Comparison of ENCODE assay signal across 13 mouse cellular contexts in genomic region chr12:5599426-5599825, GRCm38 (mm10).
"Had no signal": no experiment of that assay in that cellular context is flagged by ENCODE, and none has a peak within 500 bp of the region (broad histone marks: within the 10 kb centered on the region; RNA-seq: fewer than 3 reads in every experiment).

No protein-coding gene starts in this region.

- H3K4me3 ChIP-seq: layer of hippocampus, adult 2 months; limb, embryonic 13.5 days; liver, embryonic 15.5 days; midbrain, embryonic 13.5 days; neural tube, embryonic 15.5 days had no signal

- H3K36me3 ChIP-seq: limb, embryonic 13.5 days; liver, embryonic 15.5 days; midbrain, embryonic 13.5 days; neural tube, embryonic 15.5 days had no signal

- H3K27ac ChIP-seq: layer of hippocampus, adult 2 months; limb, embryonic 13.5 days; liver, embryonic 15.5 days; midbrain, embryonic 13.5 days; neural tube, embryonic 15.5 days had no signal

- H3K27me3 ChIP-seq: limb, embryonic 13.5 days; liver, embryonic 15.5 days; midbrain, embryonic 13.5 days; neural tube, embryonic 15.5 days had no signal

- DNase-seq: kidney, postnatal 10 days; kidney, postnatal 4 days; left cerebral cortex, postnatal 4 days; lung, adult 2 months; lung, postnatal 36 days; spleen, adult 18-20 months; thymus, adult 18-20 months; thymus, postnatal 14 days had no signal

- H3K9me3 ChIP-seq: limb, embryonic 13.5 days; liver, embryonic 15.5 days; midbrain, embryonic 13.5 days; neural tube, embryonic 15.5 days had no signal

- H3K4me1 ChIP-seq: limb, embryonic 13.5 days; liver, embryonic 15.5 days; neural tube, embryonic 15.5 days had no signal
